Mouse (Mus musculus) heart, embryonic 14.5 days (tissue): ENCODE measurements around the gene Apobec1. TPM values are rescaled to one million over a fixed set of nuclear protein-coding genes. Genes with fewer than 3 reads are reported as not detected.

Experiments
- polyA plus RNA-seq: library from polyadenylated mRNA; unstranded; fragments of >200 nt; fragmentation: Nextera tagmentation; extraction: Ambion mirVana; gene quantifications from 2 replicates; pipeline ENCODE4 v1.2.1, GENCODE M21; 2014

Apobec1 gene
- polyA plus RNA-seq, 1 experiment from 2014 or later: 6.0 TPM

Other genes with a start within 250 kb of the Apobec1 start
- 2.2 and 2.4 TPM in 2 replicates for gene Rimklb, start 103.7 kb downstream of the Apobec1 start, polyA plus RNA-seq
- 15.7 and 16.9 TPM in 2 replicates for gene Mfap5, start 96.6 kb downstream of the Apobec1 start, polyA plus RNA-seq
- not detected in 2 replicates for gene Aicda, start 48.6 kb downstream of the Apobec1 start, polyA plus RNA-seq
- gene Gdf3, start 7.6 kb upstream of the Apobec1 start, polyA plus RNA-seq: 0.18 and 0.46 TPM in 2 replicates
- gene Dppa3, start 24.0 kb upstream of the Apobec1 start, polyA plus RNA-seq: 0.42 TPM in 1 of 2 replicates, not detected in the other
- gene Nanog, start 105.0 kb upstream of the Apobec1 start, polyA plus RNA-seq: 0.84 and 1.2 TPM in 2 replicates
- gene Slc2a3, start 199.2 kb upstream of the Apobec1 start, polyA plus RNA-seq: 10.3 and 10.7 TPM in 2 replicates
- 7.8 and 7.9 TPM in 2 replicates for gene Foxj2, start 217.5 kb upstream of the Apobec1 start, polyA plus RNA-seq